ENCODE assay signal across 21 mouse cellular contexts in the genomic region with DNA sequence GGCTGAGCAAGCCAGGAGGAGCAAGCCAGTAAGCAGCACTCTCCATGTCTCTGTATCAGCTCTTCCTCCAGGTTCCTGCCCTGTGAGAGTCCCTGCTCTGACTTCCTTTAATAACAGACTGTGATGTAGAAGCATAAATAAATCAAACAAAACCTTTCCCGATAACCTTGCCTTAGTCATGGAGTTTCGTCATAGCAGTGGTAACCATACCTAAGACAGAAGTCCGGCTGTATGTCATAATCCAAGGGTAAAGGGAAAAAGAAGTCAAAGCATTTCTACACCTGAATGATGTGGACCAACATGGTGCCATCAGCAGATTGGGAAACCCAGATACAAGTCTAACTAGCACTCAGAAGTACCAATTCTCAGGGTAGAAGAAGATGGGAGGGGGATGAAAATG. TPM values are rescaled to one million over a fixed set of nuclear protein-coding genes. Genes with fewer than 3 reads are reported as not detected.
"Had no signal": no experiment of that assay in that cellular context is flagged by ENCODE, and none has a peak within 500 bp of the region (broad histone marks: within the 10 kb centered on the region; RNA-seq: fewer than 3 reads in every experiment).

No protein-coding gene starts in this region.

- DNase-seq: lung, adult 18-20 months; lung, embryonic 14.5 days; lung, postnatal 10 days; lung, postnatal 4 days; retina, postnatal 1 day; right cerebral cortex, adult 18-20 months; right cerebral cortex, postnatal 25 days; right cerebral cortex, postnatal 4 days; spleen, adult 18-20 months; thymus, adult 2 months; thymus, postnatal 25 days; thymus, postnatal 4 days had no signal

- ATAC-seq: liver, embryonic 12.5 days; midbrain, embryonic 15.5 days had no signal

RNA-seq across cellular contexts. Expression of gene Fam19a3, which starts 54.2 kb away (rescaled TPM):
- polyA plus RNA-seq: liver, embryonic 12.5 days; liver, embryonic 16.5 days; lung, embryonic 14.5 days; midbrain, embryonic 12.5 days; midbrain, postnatal 0 days; myocyte; neural tube, embryonic 11.5 days; neural tube, embryonic 13.5 days; stomach, embryonic 14.5 days had no signal
